Mouse (Mus musculus) central nervous system, embryonic 18 days (tissue): ENCODE results near the gene Ercc1. TPM values are rescaled to one million over a fixed set of nuclear protein-coding genes. Genes with fewer than 3 reads are reported as not detected.

Experiments
- polyA plus RNA-seq: library from polyadenylated mRNA; depleted of rRNA; stranded (reverse); fragments of >200 nt; gene quantifications from 2 replicates; pipeline ENCODE4 v1.2.3, GENCODE M21; 2012; rRNA removed

Gene Ercc1
- polyA plus RNA-seq: 72.9 and 73.8 TPM in 2 replicates

DNA sequence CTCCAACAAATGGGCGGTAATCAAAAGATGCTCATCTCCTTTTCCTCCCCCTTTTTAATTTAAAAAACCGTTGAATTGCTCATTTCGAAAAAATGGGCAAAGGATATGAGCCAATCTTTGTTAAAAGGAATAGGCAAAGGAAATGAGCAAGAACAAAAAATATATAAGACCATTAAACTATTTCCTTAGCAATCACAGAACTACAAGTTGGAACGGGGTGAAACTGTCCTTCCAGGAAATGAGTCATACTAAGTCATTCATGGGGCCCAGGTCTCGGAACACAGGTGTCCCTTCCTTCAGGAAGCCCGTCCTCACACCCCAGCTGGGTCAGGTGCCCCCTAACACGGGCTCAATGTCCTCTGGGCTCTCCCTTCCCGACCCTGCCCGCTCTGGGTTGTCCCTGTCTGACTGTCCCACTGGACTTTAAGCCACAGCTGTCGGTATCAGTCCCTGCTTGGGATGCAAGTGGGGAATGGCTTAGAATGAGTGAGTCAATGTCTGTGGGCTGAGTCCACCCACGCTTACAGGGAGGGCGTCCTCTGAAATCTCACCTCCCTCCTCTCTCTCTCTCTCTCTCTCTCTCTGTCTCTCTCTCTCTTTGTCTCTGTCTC is at the start of gene Ercc1:
Ercc1 (plus strand) TSS at position 542 of the 611 bp plus-strand sequence.

DNA sequence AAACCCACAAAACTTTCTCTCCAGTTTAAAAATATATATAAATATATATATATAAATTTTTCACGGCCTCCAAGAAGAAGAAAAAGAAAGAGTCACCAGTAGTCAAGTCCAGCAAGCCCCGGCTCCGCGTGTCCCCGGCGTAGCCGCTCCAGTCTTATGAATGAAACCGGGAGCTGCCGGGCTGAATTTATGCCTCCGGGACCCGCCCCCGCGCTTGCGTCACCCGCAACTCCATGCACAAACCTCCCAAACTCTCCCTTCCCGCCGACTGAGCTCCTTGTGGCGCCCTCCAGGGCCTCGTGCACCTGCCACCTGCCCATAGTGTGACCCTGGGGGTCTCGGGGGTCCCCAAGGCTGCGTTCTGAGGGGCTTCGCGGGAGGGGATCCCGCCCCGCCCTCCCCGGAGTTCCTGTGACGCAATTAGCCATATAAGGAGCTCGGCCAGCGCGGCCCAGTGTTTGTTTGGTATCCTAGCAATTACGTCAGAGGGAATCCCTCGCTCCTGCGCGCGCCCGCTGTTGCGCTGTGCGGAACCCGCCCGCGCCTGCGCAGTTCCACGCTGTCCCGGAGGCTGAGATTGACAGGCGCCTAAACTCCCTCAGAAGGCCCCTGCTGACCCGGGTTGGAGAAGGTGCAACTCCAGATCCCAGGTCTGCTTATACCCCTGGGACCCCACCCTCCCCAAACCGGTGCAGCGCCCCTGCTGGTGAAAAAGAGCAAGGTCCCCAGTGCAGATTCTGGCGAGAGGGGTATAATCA is 34.5 kb upstream of the Ercc1 start, which contains the start of gene Fosb:
Fosb (minus strand) TSS at position 168 of the 758 bp plus-strand sequence.

GRCm38 (mm10) chr7:19359299-19359891 is 14.8 kb downstream of the Ercc1 start, which contains the start of the genes Cd3eap and Ppp1r13l:
TSS of gene Cd3eap (minus strand) at chr7:19359483.
TSS of gene Ppp1r13l (plus strand) at chr7:19359749.

DNA sequence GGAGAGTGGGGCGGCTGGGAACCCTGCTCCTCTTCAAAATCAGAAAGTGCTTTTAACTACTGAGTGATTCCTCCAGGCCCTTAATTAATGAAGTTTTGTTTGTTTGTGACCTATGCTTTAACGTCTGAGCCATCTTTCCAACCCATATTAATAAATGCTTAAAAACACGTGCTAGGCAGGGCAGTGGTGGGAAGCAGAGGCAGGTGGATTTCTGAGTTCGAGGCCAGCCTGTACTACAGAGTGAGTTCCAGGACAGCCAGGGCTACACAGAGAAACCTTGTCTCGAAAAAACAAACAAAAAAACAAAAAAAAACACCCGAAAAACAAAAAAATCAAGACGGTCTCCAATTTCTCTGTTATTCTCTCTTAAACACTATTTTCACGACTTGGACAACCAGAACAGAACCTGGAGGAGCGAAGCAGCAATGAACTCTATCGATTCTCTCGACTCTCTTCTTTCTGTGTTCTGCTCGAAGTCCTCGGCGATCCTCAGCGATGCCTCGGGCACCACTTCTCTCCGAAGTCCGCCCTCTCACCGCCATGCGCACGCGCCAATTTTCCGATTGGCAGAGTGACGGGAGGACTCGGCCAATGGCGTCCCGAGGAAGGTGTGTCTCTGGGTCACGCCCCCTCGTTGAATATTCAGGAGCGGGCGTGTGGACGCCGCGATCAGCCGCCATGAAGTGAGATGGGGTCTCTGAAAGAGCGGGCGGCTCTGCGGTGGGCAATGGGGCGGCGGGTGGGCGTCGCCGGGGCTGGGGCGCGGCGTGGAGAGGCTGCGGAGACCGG is 37.0 kb downstream of the Ercc1 start, which contains the start of gene Ercc2:
Ercc2 (plus strand) TSS at position 634 of the 789 bp plus-strand sequence.

DNA sequence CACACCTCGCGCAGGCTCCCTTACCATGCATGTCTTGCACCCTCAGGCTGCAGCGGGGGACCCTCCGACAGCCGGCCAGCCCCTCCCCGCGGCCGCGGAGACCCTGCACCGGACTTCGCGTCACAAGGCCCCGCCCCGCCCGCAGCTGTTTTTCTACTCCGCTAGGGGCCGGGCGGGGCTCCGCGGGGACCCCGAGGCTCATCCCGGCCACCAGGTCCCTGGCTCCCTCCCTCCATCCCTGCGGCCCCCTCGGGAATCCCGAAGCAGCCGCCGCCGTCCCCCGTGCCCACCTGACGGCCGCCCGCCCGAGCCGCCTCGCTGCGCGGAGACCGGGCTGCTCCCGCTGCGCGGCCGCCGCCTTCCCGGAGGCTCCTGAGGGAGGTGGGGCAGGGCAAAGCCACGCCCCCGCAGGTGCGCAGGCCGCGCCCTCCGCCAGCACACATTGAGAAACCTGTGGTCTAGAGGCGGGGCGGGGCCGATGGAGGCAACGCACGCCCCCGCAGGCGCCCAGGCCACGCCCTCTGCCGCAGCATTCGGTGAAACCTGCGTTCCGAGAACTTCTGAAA is 59.2 kb downstream of the Ercc1 start, which contains the start of gene Klc3:
Klc3 (minus strand) TSS at position 374 of the 566 bp plus-strand sequence.

DNA sequence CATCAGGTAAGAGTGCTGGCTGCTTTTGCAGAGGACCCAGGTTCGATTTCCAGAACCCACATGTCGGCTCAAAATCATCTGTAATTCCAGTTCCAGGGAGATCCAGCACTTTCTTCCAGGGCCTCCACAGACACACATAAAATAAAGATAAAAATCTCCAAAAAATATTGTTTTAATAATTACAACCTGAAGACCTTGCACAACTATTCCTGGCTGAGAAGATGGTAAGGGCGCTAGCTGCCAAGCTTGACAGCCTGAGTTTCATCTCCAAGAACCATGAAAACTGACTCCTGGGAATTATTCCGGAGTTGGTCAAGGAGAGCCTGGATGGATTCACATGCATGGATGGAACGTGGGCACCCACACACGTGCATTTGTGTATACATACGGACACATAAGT is 59.9 kb downstream of the Ercc1 start, which contains the start of gene Ckm:
Ckm (plus strand) TSS at position 301 of the 400 bp plus-strand sequence.

Other genes starting within 250 kb of the Ercc1 start
- gene Gm4969, start 226.4 kb upstream of the Ercc1 start, polyA plus RNA-seq: 14.5 and 14.6 TPM in 2 replicates
- 11.2 and 12.5 TPM in 2 replicates for gene Fbxo46, start 224.9 kb upstream of the Ercc1 start, polyA plus RNA-seq
- 16.8 and 18.3 TPM in 2 replicates for gene Qpctl, start 195.5 kb upstream of the Ercc1 start, polyA plus RNA-seq
- gene Snrpd2, start 195.1 kb upstream of the Ercc1 start, polyA plus RNA-seq: 151 and 178 TPM in 2 replicates
- gene Gipr, start 178.7 kb upstream of the Ercc1 start, polyA plus RNA-seq: 41.3 and 55.6 TPM in 2 replicates
- gene Eml2, start 168.4 kb upstream of the Ercc1 start, polyA plus RNA-seq: 65.5 and 68.9 TPM in 2 replicates
- 6.0 and 6.8 TPM in 2 replicates for gene Gpr4, start 132.2 kb upstream of the Ercc1 start, polyA plus RNA-seq
- 25.6 and 26.6 TPM in 2 replicates for gene Opa3, start 116.4 kb upstream of the Ercc1 start, polyA plus RNA-seq
- gene Vasp, start 73.0 kb upstream of the Ercc1 start, polyA plus RNA-seq: 65.0 and 68.3 TPM in 2 replicates
- gene Ppm1n, start 64.7 kb upstream of the Ercc1 start, polyA plus RNA-seq: 1.6 and 2.0 TPM in 2 replicates
- gene Rtn2, start 62.2 kb upstream of the Ercc1 start, polyA plus RNA-seq: 155 and 161 TPM in 2 replicates
- 0.25 and 0.71 TPM in 2 replicates for gene Fosb, start 34.7 kb upstream of the Ercc1 start, polyA plus RNA-seq
- gene Cd3eap, start 14.7 kb downstream of the Ercc1 start, polyA plus RNA-seq: 14.2 and 15.3 TPM in 2 replicates
- gene Ppp1r13l, start 15.0 kb downstream of the Ercc1 start, polyA plus RNA-seq: 4.4 and 5.1 TPM in 2 replicates
- gene Ercc2, start 37.2 kb downstream of the Ercc1 start, polyA plus RNA-seq: 77.4 and 78.3 TPM in 2 replicates
- gene Klc3, start 59.3 kb downstream of the Ercc1 start, polyA plus RNA-seq: 1.6 and 2.1 TPM in 2 replicates
- gene Ckm, start 60.0 kb downstream of the Ercc1 start, polyA plus RNA-seq: 0.36 and 148 TPM in 2 replicates
- 47.3 and 55.6 TPM in 2 replicates for gene Mark4, start 114.0 kb downstream of the Ercc1 start, polyA plus RNA-seq
- gene Exoc3l2, start 118.6 kb downstream of the Ercc1 start, polyA plus RNA-seq: 0.31 and 0.70 TPM in 2 replicates
- 12.0 and 12.1 TPM in 2 replicates for gene Bloc1s3, start 163.6 kb downstream of the Ercc1 start, polyA plus RNA-seq
- gene Trappc6a, start 163.6 kb downstream of the Ercc1 start, polyA plus RNA-seq: 19.9 and 24.6 TPM in 2 replicates
- gene Nkpd1, start 173.1 kb downstream of the Ercc1 start, polyA plus RNA-seq: 1.3 TPM in 2 replicates
- 112 and 114 TPM in 2 replicates for gene Ppp1r37, start 218.3 kb downstream of the Ercc1 start, polyA plus RNA-seq
- 1.2 and 1.5 TPM in 2 replicates for gene Zfp296, start 232.5 kb downstream of the Ercc1 start, polyA plus RNA-seq
- gene Gemin7, start 232.8 kb downstream of the Ercc1 start, polyA plus RNA-seq: 64.8 and 70.8 TPM in 2 replicates